Mouse (Mus musculus) forebrain, embryonic 13.5 days (tissue): ENCODE results near the gene Fnd3c2. TPM values are rescaled to one million over a fixed set of nuclear protein-coding genes. Genes with fewer than 3 reads are reported as not detected.
"Not testable (repeated sequence)": the region's sequence is repeated elsewhere in the genome, so short reads cannot be mapped to it uniquely, and the experiment has no call there.

Source experiments
- ATAC-seq: fragments of 200-750 bp; cut with Nextera tagmentation; 2 replicates; pipeline ENCODE4 v1.8.0; 2017
- H3K27ac ChIP-seq: fragments of 300-500 bp; sonication (generic); 2 replicates; pipeline ENCODE4 v1.5.1; 2015; ENCODE audit warnings: inconsistent platforms, mild to moderate bottlenecking, moderate library complexity
- H3K27me3 ChIP-seq: fragments of 300-500 bp; sonication (generic); 2 replicates; pipeline ENCODE4 v1.6.1; 2015; ENCODE audit warnings: mild to moderate bottlenecking, inconsistent platforms
- H3K36me3 ChIP-seq: fragments of 300-500 bp; sonication (generic); 2 replicates; pipeline ENCODE4 v1.6.1; 2015; ENCODE audit warnings: mild to moderate bottlenecking, inconsistent platforms; ENCODE audit not compliant: poor library complexity, severe bottlenecking
- H3K4me1 ChIP-seq: fragments of 300-500 bp; sonication (generic); 2 replicates; pipeline ENCODE4 v1.6.1; 2015; ENCODE audit warnings: inconsistent platforms
- H3K4me2 ChIP-seq: fragments of 300-500 bp; sonication (generic); 2 replicates; pipeline ENCODE4 v1.6.1; 2015; ENCODE audit warnings: inconsistent platforms, mild to moderate bottlenecking, moderate library complexity
- H3K4me3 ChIP-seq: fragments of 300-500 bp; sonication (generic); 2 replicates; pipeline ENCODE4 v1.5.1; 2015; ENCODE audit warnings: mild to moderate bottlenecking, inconsistent platforms
- H3K9ac ChIP-seq: fragments of 300-500 bp; sonication (generic); 2 replicates; pipeline ENCODE4 v1.6.1; 2015; ENCODE audit warnings: mild to moderate bottlenecking, inconsistent platforms
- H3K9me3 ChIP-seq: fragments of 300-500 bp; sonication (generic); replicated peaks from 2 replicates; pipeline ENCODE4 v1.6.1; 2016; ENCODE audit warnings: inconsistent platforms
- WGBS: fragments of 180-500 bp; shearing (Covaris S2); methylation state at CpG from one replicate; pipeline ENCODE4 v1.1.7; 2015; 5-methylcytosine and 5-hydroxymethylcytosine counted together
- polyA plus RNA-seq: library from polyadenylated mRNA; unstranded; fragments of >200 nt; fragmentation: Nextera tagmentation; extraction: Ambion mirVana; gene quantifications from 2 replicates; pipeline ENCODE4 v1.2.1, GENCODE M21; 2015

The Fnd3c2 gene
- polyA plus RNA-seq = not detected in 2 replicates

- ATAC-seq = no peak
- H3K27me3 ChIP-seq = no peaks in the 10 kb centered on the region
- H3K4me2 ChIP-seq = no peak within 1 kb of the TSS
- H3K9me3 ChIP-seq = no peaks in the 10 kb centered on the region
- WGBS = 84% methylated on average over 4 of the region's 4 CpGs
- no peaks in the 10 kb centered on the region for H3K4me1 ChIP-seq
- H3K27ac ChIP-seq = no peak within 1 kb of the TSS
- H3K9ac ChIP-seq = no peak within 1 kb of the TSS
- no peaks in the 10 kb centered on the region for H3K36me3 ChIP-seq
- H3K4me3 ChIP-seq = no peak within 1 kb of the TSS
These were observed at the start of gene Fnd3c2 for GRCm38 (mm10) chrX:106255276-106255675. TSS of gene Fnd3c2 (minus strand) at chrX:106255376.

GRCm38 (mm10) chrX:106284441-106284840, 29.3 kb upstream of the Fnd3c2 start:
- Histone ChIP-seq H3K27ac (no peak overlapping the region), H3K4me3 (no peak overlapping the region), H3K9ac (no peak overlapping the region), H3K9me3 (no peaks in the 10 kb centered on the region), H3K27me3 (no peaks in the 10 kb centered on the region), H3K4me1 (no peaks in the 10 kb centered on the region), H3K4me2 (no peak overlapping the region), H3K36me3 (no peaks in the 10 kb centered on the region)
- WGBS = 92% methylated on average over 2 of the region's 2 CpGs
- ATAC-seq = no peak

- Histone ChIP-seq H3K4me3 (peak within 1 kb of the TSS; percentile 55), H3K36me3 (no peaks in the 10 kb centered on the region), H3K9ac (no peak within 1 kb of the TSS), H3K27me3 (no peaks in the 10 kb centered on the region), H3K4me1 (no peaks in the 10 kb centered on the region), H3K9me3 (no peaks in the 10 kb centered on the region; the same call in 1 of the 2 replicates), H3K27ac (no peak within 1 kb of the TSS), H3K4me2 (peak within 1 kb of the TSS; percentile 57)
- 93% methylated on average over 25 of the region's 25 CpGs for WGBS
- ATAC-seq = no peak
These were observed 34.1 kb downstream of the Fnd3c2 start, which contains the start of gene Taf9b for GRCm38 (mm10) chrX:106221058-106221457. TSS of gene Taf9b (minus strand) at chrX:106221158.

GRCm38 (mm10) chrX:106219171-106220032, 35.8 kb downstream of the Fnd3c2 start:
- H3K27me3 ChIP-seq = no peaks in the 10 kb centered on the region
- no peaks in the 10 kb centered on the region for H3K4me1 ChIP-seq
- H3K27ac ChIP-seq = peak overlapping the region; percentile 84
- H3K9ac ChIP-seq = peak overlapping the region; percentile 77
- peak; percentile 97 for ATAC-seq
- H3K36me3 ChIP-seq = no peaks in the 10 kb centered on the region
- peak overlapping the region; percentile 57 for H3K4me2 ChIP-seq
- 21% methylated on average over 45 of the region's 60 CpGs for WGBS
- H3K4me3 ChIP-seq = peak overlapping the region; percentile 55
- H3K9me3 ChIP-seq = no peaks in the 10 kb centered on the region; the same call in 1 of the 2 replicates

GRCm38 (mm10) chrX:106209100-106209499, 46.1 kb downstream of the Fnd3c2 start:
- 79% methylated on average over 2 of the region's 2 CpGs for WGBS
- Histone ChIP-seq H3K36me3 (no peaks in the 10 kb centered on the region), H3K4me1 (no peaks in the 10 kb centered on the region), H3K9me3 (no peaks in the 10 kb centered on the region), H3K4me3 (no peak overlapping the region), H3K9ac (no peak overlapping the region), H3K27ac (no peak overlapping the region), H3K27me3 (no peaks in the 10 kb centered on the region), H3K4me2 (no peak overlapping the region)
- no peak for ATAC-seq

- Histone ChIP-seq H3K36me3 (peaks cover 66% of the 10 kb centered on the region), H3K27me3 (no peaks in the 10 kb centered on the region), H3K4me3 (no peak overlapping the region), H3K4me2 (no peak overlapping the region), H3K9ac (no peak overlapping the region), H3K9me3 (no peaks in the 10 kb centered on the region), H3K27ac (no peak overlapping the region), H3K4me1 (no peaks in the 10 kb centered on the region)
- no peak for ATAC-seq
- 86% methylated on average over 5 of the region's 5 CpGs for WGBS
These were observed 56.3 kb downstream of the Fnd3c2 start for GRCm38 (mm10) chrX:106198904-106199303.

- Histone ChIP-seq H3K9me3 (no peaks in the 10 kb centered on the region), H3K27me3 (no peaks in the 10 kb centered on the region), H3K9ac (no peak overlapping the region), H3K4me3 (no peak overlapping the region), H3K27ac (no peak overlapping the region), H3K36me3 (peaks cover 57% of the 10 kb centered on the region), H3K4me2 (no peak overlapping the region), H3K4me1 (no peaks in the 10 kb centered on the region)
- 67% methylated on average over 5 of the region's 5 CpGs for WGBS
- no peak for ATAC-seq
These were observed 57.9 kb downstream of the Fnd3c2 start for GRCm38 (mm10) chrX:106197308-106197707.

- WGBS = 90% methylated on average over 6 of the region's 6 CpGs
- peaks cover 34% of the 10 kb centered on the region for H3K36me3 ChIP-seq
- not testable (repeated sequence) for H3K9me3 ChIP-seq, H3K27ac ChIP-seq, H3K9ac ChIP-seq, H3K27me3 ChIP-seq, H3K4me3 ChIP-seq, H3K4me1 ChIP-seq, H3K4me2 ChIP-seq, ATAC-seq
These were observed 60.8 kb downstream of the Fnd3c2 start for GRCm38 (mm10) chrX:106194361-106194760.

- WGBS = 44% methylated on average over 4 of the region's 4 CpGs
- Histone ChIP-seq H3K9ac (no peak overlapping the region), H3K27me3 (no peaks in the 10 kb centered on the region), H3K27ac (no peak overlapping the region), H3K4me2 (peak overlapping the region; percentile 70), H3K4me3 (peak overlapping the region; percentile 54; the same call in 1 of the 2 replicates), H3K9me3 (no peaks in the 10 kb centered on the region), H3K4me1 (peaks cover 23% of the 10 kb centered on the region), H3K36me3 (peaks cover 3% of the 10 kb centered on the region; the same call in 1 of the 2 replicates)
- ATAC-seq = no peak
These were observed 65.1 kb downstream of the Fnd3c2 start for GRCm38 (mm10) chrX:106190091-106190490.

- ATAC-seq = no peak
- Histone ChIP-seq H3K27me3 (no peaks in the 10 kb centered on the region), H3K27ac (peak overlapping the region; percentile 54), H3K4me3 (peak overlapping the region; percentile 54), H3K4me1 (peaks cover 23% of the 10 kb centered on the region), H3K4me2 (peak overlapping the region; percentile 70), H3K9me3 (no peaks in the 10 kb centered on the region), H3K9ac (no peak overlapping the region), H3K36me3 (no peaks in the 10 kb centered on the region)
- 62% methylated on average over 5 of the region's 5 CpGs for WGBS
These were observed 65.8 kb downstream of the Fnd3c2 start for GRCm38 (mm10) chrX:106189356-106189755.

- H3K9ac ChIP-seq = peak overlapping the region; percentile 73
- peaks cover 23% of the 10 kb centered on the region for H3K4me1 ChIP-seq
- 13% methylated on average over 12 of the region's 12 CpGs for WGBS
- H3K4me2 ChIP-seq = peak overlapping the region; percentile 70
- no peaks in the 10 kb centered on the region for H3K36me3 ChIP-seq
- no peaks in the 10 kb centered on the region for H3K27me3 ChIP-seq
- H3K27ac ChIP-seq = peak overlapping the region; percentile 44; the same call in 1 of the 2 replicates
- no peak for ATAC-seq
- peak overlapping the region; percentile 54 for H3K4me3 ChIP-seq
- H3K9me3 ChIP-seq = no peaks in the 10 kb centered on the region
These were observed 67.4 kb downstream of the Fnd3c2 start for GRCm38 (mm10) chrX:106187737-106188136.
